Comparison of ENCODE assay signal across 8 mouse cellular contexts in the genomic region with DNA sequence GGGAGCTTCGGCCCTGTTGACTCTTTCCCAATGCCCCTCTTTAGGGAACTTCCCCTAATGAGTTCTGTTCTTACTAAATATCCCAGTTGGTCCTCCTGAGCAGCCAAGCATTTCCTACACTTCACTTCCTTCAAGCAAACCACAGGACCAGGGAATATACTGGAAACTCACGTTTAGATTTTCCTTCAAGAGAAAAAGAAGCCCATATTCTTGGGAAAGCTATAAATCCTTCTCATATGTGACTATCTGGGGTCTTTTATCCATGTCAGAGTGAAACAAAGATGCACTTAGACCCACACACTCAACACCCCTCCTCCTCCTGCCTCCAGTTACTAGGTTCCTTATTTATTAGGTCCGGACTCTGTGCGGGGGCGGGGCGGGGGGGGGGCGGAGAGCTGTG. TPM values are rescaled to one million over a fixed set of nuclear protein-coding genes. Genes with fewer than 3 reads are reported as not detected.
DNase-seq lines count a peak whose midpoint lies in the region; ATAC-seq and TF ChIP-seq lines count a peak whose summit lies in the region.

No protein-coding gene starts in this region.

- no peak for ATAC-seq in heart, postnatal 0 days (ENCODE audit: insufficient read depth, low read depth)
- no peak for ATAC-seq in embryonic facial prominence, embryonic 14.5 days (ENCODE audit: low read depth)
- no peak for ATAC-seq in hindbrain, embryonic 16.5 days
- ATAC-seq in midbrain, embryonic 15.5 days (replicated peaks): no peak

- DNase-seq in heart, postnatal 0 days (ENCODE audit: low spot score): no peak
- DNase-seq in heart, postnatal 4 days: no peak
- no peak for DNase-seq in embryonic facial prominence, embryonic 14.5 days (ENCODE audit: low spot score)
- DNase-seq in frontal cortex, postnatal 14 days (ENCODE audit: low spot score in 2 of 2): no peak
- no peak for DNase-seq in spleen, postnatal 10 days (ENCODE audit: low spot score in 2 of 2)
- no peak for DNase-seq in frontal cortex, postnatal 36 days (ENCODE audit: low spot score in 2 of 2)

- H3K4me2 ChIP-seq in heart, postnatal 0 days (ENCODE audit: low read depth, low read length): peak overlapping the region; percentile 86
- H3K4me2 ChIP-seq in embryonic facial prominence, embryonic 14.5 days (ENCODE audit: low read depth, low read length): peak overlapping the region; percentile 93
- peak overlapping the region; percentile 84 for H3K4me2 ChIP-seq in hindbrain, embryonic 16.5 days (ENCODE audit: low read length)
- peak overlapping the region; percentile 76 for H3K4me2 ChIP-seq in midbrain, embryonic 15.5 days

- no peaks in the 10 kb centered on the region for H3K4me1 ChIP-seq in heart, postnatal 0 days (ENCODE audit: control insufficient read depth, insufficient read depth)
- no peaks in the 10 kb centered on the region; the same call in 1 of the 2 replicates for H3K4me1 ChIP-seq in embryonic facial prominence, embryonic 14.5 days (ENCODE audit: control insufficient read depth, insufficient read depth, low read length)
- H3K4me1 ChIP-seq in hindbrain, embryonic 16.5 days (ENCODE audit: control insufficient read depth, insufficient read depth, low read depth, low read length): peaks cover 11% of the 10 kb centered on the region
- H3K4me1 ChIP-seq in midbrain, embryonic 15.5 days: peaks cover 27% of the 10 kb centered on the region

- H3K36me3 ChIP-seq in heart, postnatal 0 days (replicated peaks; ENCODE audit: control insufficient read depth, insufficient read depth, low read length): no peaks in the 10 kb centered on the region
- no peaks in the 10 kb centered on the region for H3K36me3 ChIP-seq in embryonic facial prominence, embryonic 14.5 days (ENCODE audit: control insufficient read depth, insufficient read depth, low read length)
- no peaks in the 10 kb centered on the region for H3K36me3 ChIP-seq in hindbrain, embryonic 16.5 days (ENCODE audit: control insufficient read depth, insufficient read depth, low read length)
- no peaks in the 10 kb centered on the region for H3K36me3 ChIP-seq in midbrain, embryonic 15.5 days (replicated peaks)

- H3K9me3 ChIP-seq in heart, postnatal 0 days (replicated peaks; ENCODE audit: control insufficient read depth, low read length): no peaks in the 10 kb centered on the region
- H3K9me3 ChIP-seq in embryonic facial prominence, embryonic 14.5 days (ENCODE audit: control insufficient read depth, low read length): no peaks in the 10 kb centered on the region
- H3K9me3 ChIP-seq in hindbrain, embryonic 16.5 days (ENCODE audit: control insufficient read depth, low read length): no peaks in the 10 kb centered on the region
- no peaks in the 10 kb centered on the region for H3K9me3 ChIP-seq in midbrain, embryonic 15.5 days

- no peak for TF ChIP-seq CTCF in heart, postnatal 0 days (IDR thresholded peaks at IDR 0.05; ENCODE audit: low read depth)

- H3K4me3 ChIP-seq in heart, postnatal 0 days (ENCODE audit: low read depth, low read length): peak overlapping the region; percentile 56
- H3K4me3 ChIP-seq in embryonic facial prominence, embryonic 14.5 days (ENCODE audit: low read depth, low read length): peak overlapping the region; percentile 49
- peak overlapping the region; percentile 63 for H3K4me3 ChIP-seq in hindbrain, embryonic 16.5 days (ENCODE audit: low read length)
- peak overlapping the region; percentile 61 for H3K4me3 ChIP-seq in midbrain, embryonic 15.5 days

- 12% methylated on average over 7 of the region's 7 CpGs for WGBS in heart, postnatal 0 days
- 4% methylated on average over 7 of the region's 7 CpGs for WGBS in embryonic facial prominence, embryonic 14.5 days
- WGBS in hindbrain, embryonic 16.5 days: 4% methylated on average over 7 of the region's 7 CpGs
- under 1% methylated on average over 7 of the region's 7 CpGs for WGBS in midbrain, embryonic 15.5 days

- no peak overlapping the region for H3K27ac ChIP-seq in heart, postnatal 0 days (ENCODE audit: low read depth)
- no peak overlapping the region for H3K27ac ChIP-seq in embryonic facial prominence, embryonic 14.5 days (replicated peaks; ENCODE audit: low read depth, low read length)
- H3K27ac ChIP-seq in hindbrain, embryonic 16.5 days (ENCODE audit: low read depth, low read length): peak overlapping the region; percentile 75
- peak overlapping the region; percentile 87 for H3K27ac ChIP-seq in midbrain, embryonic 15.5 days

- no peak overlapping the region for H3K9ac ChIP-seq in heart, postnatal 0 days (replicated peaks; ENCODE audit: low read depth, low read length)
- H3K9ac ChIP-seq in embryonic facial prominence, embryonic 14.5 days (ENCODE audit: low read depth, low read length): no peak overlapping the region
- peak overlapping the region; percentile 72 for H3K9ac ChIP-seq in hindbrain, embryonic 16.5 days (ENCODE audit: low read depth, low read length)
- peak overlapping the region; percentile 66 for H3K9ac ChIP-seq in midbrain, embryonic 15.5 days

- TF ChIP-seq EP300 in heart, postnatal 0 days (IDR thresholded peaks at IDR 0.05; ENCODE audit: low read depth): no peak

- H3K27me3 ChIP-seq in heart, postnatal 0 days (ENCODE audit: control insufficient read depth, insufficient read depth, low read length): peaks cover 14% of the 10 kb centered on the region
- peaks cover 13% of the 10 kb centered on the region for H3K27me3 ChIP-seq in embryonic facial prominence, embryonic 14.5 days (replicated peaks; ENCODE audit: control insufficient read depth, insufficient read depth, low read length)
- H3K27me3 ChIP-seq in hindbrain, embryonic 16.5 days (replicated peaks; ENCODE audit: control insufficient read depth, insufficient read depth, low read length): no peaks in the 10 kb centered on the region
- no peaks in the 10 kb centered on the region for H3K27me3 ChIP-seq in midbrain, embryonic 15.5 days (replicated peaks)

RNA-seq across cellular contexts. Expression of gene Grik2, which starts 6.5 kb away (rescaled TPM):
- total RNA-seq in heart, postnatal 0 days (2014; rRNA removed; ENCODE audit: low replicate concordance): 0.15 and 5.6 TPM in 2 replicates
- 0.30 and 0.48 TPM in 2 replicates for polyA plus RNA-seq in heart, postnatal 0 days (2015; fragmentation: Nextera tagmentation; extraction: Ambion mirVana)
- 1 to 10 TPM in 1 of 2 experiments, under 1 TPM in 1; 0.91 to 1.2 TPM for total RNA-seq in heart, postnatal 4 days (2021)
- polyA plus RNA-seq in embryonic facial prominence, embryonic 14.5 days (2014; fragmentation: Nextera tagmentation; extraction: Ambion mirVana): 3.2 and 3.5 TPM in 2 replicates
- 28.3 and 29.2 TPM in 2 replicates for polyA plus RNA-seq in hindbrain, embryonic 16.5 days (2015; fragmentation: Nextera tagmentation; extraction: Ambion mirVana)
- 34.0 and 35.2 TPM in 2 replicates for polyA plus RNA-seq in midbrain, embryonic 15.5 days (2015; fragmentation: Nextera tagmentation; extraction: Ambion mirVana)

Comparison
In these comparisons a context has a peak if more than half of its experiments do, and no peak if none do; other contexts are left out.
1. H3K27ac ChIP-seq: peak in hindbrain, embryonic 16.5 days (single experiment) and midbrain, embryonic 15.5 days (single experiment); none in heart, postnatal 0 days (single experiment) and embryonic facial prominence, embryonic 14.5 days (single experiment).
2. H3K9ac ChIP-seq: peak in hindbrain, embryonic 16.5 days (single experiment) and midbrain, embryonic 15.5 days (single experiment); none in heart, postnatal 0 days (single experiment) and embryonic facial prominence, embryonic 14.5 days (single experiment).
3. Peak in every context shown above with its lines, with median percentiles within 50 percentile points of each other: H3K4me2 ChIP-seq and H3K4me3 ChIP-seq.